Mouse (Mus musculus) heart, postnatal 0 days (tissue): ENCODE data around the gene Gm4756.

Experiments
- CTCF ChIP-seq: IDR thresholded peaks from 2 replicates; pipeline ENCODE4 v1.5.1; 2016; ENCODE audit warnings: antibody characterized with exemption, control low read depth, low read depth
- EP300 ChIP-seq: IDR thresholded peaks from 2 replicates; pipeline ENCODE4 v1.6.1; 2016; ENCODE audit warnings: antibody characterized with exemption, low read depth

GRCm38 (mm10) chr12:72628751-72629150 is 20.7 kb downstream of the Gm4756 start:
- TF ChIP-seq EP300 (no peak), CTCF (no peak)
